Mouse (Mus musculus) cerebellum, adult 11 months (tissue): ENCODE data around the gene Tlx3.

Source experiments
- DNase-seq: peaks from one replicate; pipeline ENCODE4 v3.0.0; 2022

Tlx3 gene

DNA sequence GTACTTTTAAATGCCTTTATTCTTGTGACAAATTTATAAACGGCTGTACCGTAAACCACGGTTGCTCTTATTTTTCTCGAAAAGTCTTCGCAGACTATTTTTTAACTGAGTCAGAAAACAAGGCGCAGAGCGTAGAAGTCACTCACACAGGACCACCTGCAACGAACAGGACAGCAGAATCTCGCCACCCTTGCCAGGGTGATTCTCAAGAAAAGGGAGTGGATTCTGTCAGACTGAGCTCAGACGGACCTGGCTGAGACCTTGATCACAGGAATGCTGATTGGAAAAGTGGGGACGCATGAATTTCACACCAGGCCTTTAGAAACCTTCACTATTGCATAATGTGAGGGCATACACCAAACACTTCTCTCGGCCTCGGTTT, 6.3 kb downstream of the Tlx3 start:
- DNase-seq, result no peak

DNA sequence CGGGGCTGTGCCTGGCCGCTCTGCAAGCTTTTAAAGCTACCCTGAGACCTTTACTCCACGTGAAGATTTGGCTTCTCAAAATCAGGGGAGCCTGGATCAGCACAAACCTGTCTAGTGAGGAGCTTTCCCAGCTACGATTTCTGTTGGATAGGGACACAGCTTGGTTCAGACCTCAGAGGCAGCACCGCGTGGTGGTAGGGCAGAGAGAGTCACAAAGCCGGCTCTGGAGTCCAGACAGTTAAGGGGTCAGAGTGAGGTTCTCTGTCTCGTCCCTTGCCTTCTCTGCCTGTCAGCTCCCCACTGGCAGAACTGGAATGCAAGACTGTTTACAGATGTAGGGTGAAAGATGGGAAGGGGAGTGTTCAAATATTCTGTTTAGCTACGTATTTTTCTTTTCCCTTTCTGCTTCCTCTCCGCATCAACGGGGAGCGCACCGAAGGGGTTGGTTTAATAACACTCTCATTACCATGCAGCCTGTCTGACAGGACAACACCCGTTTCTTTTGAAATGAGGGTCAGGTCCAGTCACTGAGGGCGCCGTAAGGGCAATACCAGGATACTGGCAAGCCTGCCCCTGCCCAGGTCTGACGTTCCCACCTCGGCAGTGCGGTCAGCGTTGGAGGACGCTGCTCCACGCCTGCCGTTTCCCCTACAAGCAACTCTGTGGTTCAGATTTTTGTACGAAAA, 6.8 kb downstream of the Tlx3 start:
- DNase-seq, result peak; percentile 35

DNA sequence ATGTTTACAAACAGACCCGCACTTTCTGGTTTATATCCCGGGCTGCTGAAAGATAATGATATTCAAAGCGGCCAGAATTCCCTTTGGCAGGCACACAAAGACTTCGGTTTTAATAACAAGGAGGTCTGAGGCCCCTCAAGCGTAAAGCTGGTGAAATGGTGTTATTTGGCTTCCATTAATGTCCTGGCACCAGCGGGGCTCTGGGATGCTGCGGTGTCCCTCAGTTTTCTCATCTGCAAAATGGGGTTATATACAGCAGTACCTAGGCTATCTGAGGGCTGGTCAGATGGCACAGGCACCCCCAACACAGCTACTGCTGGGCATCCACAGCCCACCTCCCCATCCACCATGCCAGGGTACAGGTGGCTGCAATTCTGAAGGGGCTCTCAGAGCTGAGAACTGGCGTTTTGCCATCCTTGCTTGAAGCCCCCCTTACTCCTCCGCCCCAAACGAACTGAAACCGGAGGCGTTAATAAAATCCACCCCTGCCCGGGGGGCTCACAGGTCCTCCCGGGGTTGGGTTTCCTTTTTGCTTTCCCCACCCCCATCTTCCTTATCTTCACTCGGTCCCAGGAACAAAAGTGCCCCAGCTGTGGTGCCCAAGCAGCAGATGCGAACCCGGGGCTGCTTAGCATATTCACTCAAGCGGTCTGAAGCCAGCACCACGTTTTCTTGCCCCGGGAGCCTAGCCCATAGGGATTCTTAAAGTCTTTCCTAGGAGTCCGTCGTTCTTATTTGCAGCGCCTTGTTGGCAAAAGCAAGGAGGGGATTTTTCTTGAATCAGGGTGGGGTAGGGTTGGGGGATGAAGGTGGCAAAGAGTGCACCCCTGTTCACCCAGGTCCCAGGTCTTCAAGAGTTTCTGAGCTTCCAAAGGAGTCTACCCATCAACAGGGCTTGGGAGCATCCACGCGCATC, 7.6 kb downstream of the Tlx3 start:
- peak; percentile 26 for DNase-seq

DNA sequence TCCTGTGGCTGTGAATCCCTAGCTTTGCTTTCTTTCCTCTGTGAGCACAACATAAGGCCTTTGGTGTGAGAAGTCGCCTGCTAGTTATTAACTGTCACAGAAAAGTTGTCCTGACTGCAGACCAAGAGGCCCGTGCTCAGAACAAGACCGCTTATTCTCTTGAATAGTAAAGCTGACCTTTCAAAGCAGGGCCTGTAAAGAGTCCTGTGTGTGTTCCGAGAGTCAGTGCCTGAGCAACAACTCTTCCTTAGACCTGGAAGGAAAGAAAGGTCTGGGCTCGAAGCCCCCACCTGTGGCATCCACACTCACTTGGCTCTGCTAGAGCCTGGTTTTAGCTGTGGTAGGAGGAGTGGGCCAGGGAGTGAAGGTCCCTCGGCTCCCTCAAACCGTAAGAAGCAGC, 8.3 kb downstream of the Tlx3 start:
- no peak for DNase-seq

DNA sequence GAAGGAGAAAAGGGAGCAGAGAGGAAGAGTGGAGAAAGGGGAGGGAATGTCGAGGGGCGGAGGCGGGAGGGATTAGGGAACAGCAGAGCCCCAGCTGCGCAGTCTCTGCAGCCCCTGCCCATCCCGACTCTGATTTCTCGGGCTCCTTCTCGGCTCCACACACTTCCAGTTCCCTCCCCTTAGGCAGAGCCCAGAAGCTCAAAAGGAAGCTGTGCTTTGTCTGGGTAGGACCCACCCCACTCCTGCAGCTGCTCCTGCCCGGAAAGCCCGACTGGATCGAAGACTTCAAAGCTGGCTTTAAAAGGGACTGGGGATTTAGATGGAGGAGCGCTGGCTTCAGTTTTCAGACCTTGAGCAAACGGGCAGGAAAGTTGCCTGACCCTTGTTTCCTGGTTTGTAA, 9.7 kb downstream of the Tlx3 start:
- no peak for DNase-seq

DNA sequence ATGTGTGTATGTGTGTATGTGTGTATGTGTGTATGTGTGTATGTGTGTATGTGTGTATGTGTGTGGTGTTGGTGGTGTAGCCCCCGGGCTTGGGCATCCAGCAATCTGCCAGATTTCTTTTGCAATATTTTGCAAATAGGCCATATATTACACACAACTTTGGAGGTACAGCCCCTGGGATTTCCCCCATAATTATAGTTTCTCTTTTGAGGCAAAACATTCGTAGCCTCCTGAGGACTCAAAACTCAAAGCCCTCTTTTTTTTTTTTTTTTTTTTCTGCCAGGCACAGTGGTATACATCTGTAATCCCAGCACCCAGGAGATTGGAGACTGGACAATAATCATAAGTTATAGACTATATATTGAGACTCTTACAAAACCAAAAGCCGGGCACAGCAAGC, 21.6 kb downstream of the Tlx3 start:
- DNase-seq, result no peak

DNA sequence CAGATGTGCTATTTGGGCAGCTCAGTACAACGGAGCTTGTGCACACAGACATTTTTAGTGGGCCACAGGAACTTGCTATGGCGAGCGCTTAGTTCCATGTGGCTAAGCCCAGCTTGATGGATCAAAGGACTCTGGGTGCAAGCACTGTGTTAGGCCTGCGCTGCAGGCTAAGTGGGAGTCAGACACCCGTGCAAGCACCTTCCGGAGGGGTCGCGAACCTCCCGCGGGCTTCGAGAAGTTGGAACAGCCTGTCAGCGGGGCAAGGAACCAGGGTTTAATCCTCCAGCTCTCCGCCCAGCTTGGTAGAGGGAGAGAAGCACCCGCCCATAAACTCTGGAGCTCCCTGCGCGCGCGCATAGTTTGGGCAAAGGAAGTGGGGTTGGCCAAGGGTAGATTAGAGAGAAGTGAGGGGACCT, 22.7 kb downstream of the Tlx3 start:
- DNase-seq, result no peak

DNA sequence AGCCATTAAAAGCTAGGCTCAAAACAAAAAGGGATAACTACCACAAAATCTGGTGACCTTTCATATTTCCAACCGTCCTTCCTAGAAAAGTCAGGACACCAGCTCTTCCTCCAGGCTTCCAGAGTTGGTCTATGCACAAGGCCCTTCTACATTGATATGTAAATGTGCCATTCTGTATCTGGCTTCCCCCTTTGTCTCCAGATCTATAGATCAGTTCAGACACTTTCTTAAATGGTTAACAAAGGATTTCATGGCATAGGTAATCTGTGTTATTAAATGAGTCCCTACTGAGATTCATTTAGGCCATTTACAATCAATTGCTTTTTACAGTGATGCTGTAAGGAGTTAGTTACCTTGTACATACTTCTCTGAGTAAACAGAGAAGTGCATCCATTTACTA, 23.6 kb downstream of the Tlx3 start:
- no peak for DNase-seq

DNA sequence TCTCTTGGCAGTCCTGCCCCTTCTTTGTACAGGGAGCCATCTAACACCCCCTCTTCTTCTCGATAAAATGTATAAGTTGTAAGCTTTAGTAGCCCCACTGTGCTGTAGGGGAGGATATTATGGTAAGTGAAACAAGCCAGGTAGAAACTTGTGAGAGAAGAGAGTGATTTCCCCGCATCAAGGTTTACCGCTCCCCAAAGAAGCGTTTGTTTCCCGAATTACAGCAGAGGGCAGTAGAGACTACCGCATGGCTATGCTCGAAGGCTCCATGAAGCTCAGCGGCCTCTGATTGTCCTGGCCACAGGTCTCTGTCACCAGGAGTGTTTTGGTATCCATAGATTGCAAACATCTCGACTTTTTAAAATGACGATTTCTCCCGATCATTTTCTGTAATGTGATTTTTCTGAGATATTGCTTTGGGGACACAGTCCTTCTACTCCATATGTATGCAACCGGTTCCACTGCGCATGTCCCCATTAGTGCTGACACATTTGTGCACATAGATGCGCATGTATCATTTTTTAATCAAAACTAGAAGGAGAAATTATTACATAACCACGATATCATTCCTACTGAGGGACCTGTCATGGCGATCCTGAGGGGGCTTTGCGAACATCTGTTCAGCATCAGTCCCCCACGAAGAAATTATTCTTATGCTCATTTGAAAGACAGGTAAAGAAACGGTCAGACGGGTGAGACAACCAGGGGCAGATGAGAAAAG, 26.7 kb downstream of the Tlx3 start:
- DNase-seq, result peak; percentile 53

DNA sequence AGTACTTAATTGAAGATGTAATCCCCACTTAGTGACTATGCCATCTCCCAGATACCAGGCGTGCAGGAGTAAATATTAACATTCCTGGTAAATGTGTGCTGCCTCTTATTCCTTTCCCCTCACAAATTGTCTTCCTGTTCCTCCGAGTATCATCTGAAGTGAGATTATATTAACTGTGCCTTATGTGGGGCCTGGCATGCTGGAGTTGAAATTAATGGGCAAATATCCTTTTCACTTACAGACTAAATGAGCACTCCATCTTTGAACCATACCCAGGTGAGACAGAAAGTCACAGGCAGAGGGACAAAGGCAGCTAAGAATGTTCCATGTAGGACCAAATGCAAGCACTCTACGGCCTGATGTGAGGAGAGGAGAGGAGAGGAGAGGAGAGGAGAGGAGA, 27.6 kb downstream of the Tlx3 start:
- no peak for DNase-seq

DNA sequence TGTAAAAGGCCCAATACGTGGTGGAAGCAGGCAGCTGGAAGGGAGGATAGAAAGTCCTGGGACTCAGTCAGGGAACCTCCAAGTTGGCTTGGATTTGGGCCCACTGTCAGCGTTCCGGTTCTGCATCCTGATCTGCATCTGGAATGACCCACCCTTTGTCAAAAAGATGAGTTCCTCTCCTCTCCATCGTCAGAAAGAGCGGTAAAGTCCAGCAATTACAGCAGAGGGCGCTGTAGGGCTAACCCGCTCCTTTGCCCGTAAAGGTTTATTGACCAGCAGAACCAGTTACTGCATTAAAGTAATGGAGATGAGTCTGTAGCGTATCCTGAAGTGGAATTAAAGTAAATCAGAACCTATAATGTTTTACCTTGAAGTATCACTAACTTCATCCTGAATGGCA, 32.9 kb downstream of the Tlx3 start:
- peak; percentile 44 for DNase-seq

DNA sequence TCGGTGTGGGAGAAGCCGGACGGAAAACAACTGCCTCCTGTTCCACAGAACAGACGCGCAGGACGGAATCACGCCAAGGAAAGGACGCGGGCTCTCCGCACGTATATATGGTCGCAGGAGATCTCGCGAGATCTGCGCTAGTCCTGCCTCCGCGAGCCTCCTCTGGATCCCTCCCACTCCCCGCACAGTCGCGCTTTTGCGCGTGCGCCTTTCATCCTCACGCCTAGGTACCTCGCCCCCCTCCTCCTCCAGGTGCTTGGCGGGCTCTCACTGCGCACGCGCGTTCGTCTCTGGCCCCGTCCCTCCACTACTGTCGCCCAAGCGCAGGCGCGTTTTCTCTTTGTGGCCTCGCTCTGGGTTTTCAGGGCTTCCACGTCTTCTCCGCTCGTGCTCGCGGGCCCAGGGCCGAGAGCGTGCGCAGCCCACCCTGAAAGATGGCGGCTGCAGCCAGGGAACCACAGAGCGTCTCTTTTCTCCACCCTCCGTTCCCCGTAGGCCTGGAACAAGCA, 40.3 kb downstream of the Tlx3 start, which contains the start of gene Npm1:
Npm1 (minus strand) TSS at position 209 of the 509 bp plus-strand sequence.
- peak; percentile 100 for DNase-seq

DNA sequence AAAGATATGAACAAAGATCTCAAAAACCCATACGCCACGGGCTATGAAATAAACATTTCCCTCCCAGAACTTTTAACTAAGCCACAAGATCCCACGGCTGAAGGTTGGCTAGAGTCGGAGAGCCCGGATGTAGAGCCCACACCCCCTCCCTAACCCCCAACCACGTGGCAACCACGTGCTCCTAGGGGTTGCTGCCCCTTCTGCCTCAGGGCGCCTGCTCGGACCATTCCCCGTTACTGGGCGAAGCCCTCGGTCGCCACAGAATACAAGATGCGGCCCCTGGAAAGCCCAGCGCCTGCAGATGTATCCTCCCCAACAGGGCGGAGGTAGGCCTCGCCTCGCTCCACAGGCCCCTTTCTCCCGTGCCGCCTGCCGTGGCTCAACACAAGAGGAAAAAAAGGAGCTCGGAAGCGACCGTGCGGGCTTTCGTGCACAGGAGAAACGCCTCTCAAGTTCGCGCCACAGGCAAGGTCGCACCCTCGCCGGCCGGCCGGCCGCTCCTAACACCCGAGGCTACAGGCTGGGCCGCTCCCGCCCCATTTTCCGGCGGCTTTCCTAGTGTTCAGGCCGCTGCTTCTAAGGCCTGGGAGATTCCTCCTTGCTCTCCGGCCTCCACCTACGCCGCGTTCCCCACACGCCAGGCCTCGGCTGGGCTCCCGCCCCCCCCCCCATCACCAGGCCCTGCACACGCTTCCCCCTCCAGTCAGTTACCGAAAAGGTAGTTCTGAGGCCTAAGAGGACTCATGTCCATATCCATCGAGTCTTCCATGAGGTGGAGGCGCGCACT, 41.0 kb downstream of the Tlx3 start:
- peak; percentile 47 for DNase-seq

DNA sequence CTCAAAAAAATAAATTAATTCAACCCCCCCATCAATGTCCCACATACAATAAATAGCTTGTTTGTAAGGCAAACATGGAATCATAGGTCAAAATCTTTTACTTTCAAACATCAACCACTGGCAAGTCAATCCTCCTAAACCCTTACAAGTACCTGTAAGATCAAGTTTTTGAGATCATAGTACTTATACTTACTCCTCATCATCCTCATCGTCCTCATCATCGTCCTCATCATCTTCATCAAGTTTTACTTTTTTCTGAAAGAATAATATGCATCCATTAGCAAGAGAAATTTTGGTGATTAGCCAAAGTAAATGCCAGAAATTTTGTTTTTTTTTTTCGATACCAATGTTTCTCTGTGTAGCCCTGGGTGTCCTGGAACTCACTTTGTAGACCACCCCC, 43.6 kb downstream of the Tlx3 start:
- no peak for DNase-seq

DNA sequence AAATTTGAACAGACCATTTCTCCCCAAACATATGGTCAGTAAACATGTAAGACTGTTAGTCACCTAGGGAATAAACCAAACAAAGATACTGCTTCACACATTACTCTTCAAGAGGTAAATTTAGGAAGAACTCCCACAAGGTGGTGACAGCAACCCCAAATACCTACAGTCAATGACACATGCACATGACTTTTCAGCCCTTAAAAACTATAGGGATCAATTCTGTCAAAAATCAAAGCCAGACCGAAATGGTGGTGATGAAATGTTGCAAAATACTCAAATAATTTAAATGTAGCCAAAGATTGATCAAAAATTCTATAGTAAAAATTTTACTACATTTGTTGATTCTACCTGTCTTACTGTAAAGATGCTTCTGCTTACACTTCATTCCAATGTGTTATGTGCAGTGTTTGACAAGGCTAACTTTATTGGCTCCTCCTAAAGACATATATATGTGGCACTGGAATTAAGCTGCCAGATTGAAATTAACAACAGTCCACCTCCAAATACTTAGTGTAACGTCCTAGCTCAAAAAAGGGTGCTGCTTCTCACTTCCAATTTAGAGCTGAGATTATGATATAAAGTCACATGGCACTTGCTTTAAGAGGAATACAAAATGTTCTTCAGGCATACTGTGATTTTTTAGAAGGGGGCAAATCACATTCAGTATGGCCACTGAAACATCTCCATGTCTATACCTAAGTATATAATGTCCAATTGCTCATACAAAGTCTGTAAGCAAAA, 45.8 kb downstream of the Tlx3 start:
- DNase-seq, result no peak

DNA sequence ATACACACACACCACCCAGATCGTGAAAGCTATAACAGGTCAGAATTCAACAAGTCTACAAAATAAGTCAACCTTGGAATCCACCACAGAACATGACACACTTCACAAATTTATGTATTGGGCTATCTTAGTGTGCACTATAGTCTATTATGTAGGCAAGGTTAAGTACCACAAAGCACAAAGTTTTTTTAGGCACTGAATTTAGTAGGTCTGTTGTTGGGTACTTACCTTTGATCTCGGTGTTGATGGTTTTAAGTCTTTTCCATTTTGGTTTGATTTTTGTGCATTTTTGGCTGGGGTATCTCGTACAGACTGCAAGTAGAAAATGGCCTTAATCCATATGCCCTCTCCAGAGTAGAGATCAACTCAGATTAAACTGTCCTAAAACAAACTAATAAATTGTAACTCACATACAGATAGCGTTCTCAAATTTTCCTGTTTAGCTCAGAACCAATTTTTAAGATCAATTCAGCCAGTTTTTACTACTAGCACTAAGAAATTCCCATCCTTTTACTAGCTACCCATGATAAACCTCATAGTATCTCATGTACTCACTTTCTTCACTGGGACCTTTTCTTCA, 46.9 kb downstream of the Tlx3 start:
- no peak for DNase-seq

DNA sequence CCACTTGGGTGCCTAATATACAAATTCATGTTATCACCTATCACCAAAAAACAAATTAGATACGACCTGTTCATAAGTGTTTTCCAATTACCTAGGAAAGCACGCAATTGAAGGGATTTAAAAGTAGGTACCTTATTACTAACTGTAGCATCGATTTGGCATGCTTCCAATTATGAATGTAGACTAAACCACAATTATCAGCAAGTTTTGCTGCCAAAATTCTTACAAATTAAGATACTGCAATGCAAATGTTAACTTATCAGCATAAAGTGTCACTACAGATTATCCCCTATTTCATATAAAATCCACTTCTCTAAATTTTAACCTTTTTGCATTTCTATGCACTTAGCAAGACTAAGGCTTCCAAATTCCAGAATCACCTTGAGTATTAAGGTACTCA, 48.9 kb downstream of the Tlx3 start:
- no peak for DNase-seq

DNA sequence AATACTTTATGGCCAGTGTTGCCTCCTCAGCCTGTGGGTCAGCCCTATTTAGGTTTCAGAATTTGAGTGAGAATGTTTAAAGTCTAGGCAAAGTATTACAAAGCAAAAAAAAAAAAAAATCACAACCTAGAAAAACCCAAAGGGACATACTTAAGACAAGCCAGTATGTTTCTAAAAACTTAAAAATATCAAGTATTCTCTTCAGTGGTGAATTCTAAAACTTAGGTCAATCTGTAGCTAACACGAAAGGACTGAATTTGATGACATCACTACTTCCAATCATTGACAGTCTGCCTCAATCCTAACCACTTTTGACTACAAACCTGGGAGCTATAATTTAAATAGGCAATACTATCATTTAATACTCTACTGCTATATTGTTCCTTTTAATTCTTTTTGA, 50.4 kb downstream of the Tlx3 start:
- DNase-seq, result no peak

DNA sequence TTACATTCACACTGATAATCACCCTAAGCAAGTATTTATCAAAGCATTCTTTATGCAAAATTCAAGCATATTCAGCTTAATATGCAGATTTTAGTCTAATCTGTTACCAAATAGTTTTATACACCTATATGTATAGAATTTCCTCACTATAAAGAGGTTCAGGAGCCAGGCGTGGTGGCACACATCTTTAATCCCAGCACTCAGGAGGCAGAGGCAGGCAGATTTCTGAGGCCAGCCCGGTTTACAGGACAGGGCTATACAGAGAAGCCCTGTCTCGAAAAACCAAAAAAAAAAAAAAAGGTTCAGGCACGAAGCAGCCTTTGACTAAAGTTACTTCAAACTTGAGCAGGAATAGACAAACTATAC, 51.6 kb downstream of the Tlx3 start:
- no peak for DNase-seq

DNA sequence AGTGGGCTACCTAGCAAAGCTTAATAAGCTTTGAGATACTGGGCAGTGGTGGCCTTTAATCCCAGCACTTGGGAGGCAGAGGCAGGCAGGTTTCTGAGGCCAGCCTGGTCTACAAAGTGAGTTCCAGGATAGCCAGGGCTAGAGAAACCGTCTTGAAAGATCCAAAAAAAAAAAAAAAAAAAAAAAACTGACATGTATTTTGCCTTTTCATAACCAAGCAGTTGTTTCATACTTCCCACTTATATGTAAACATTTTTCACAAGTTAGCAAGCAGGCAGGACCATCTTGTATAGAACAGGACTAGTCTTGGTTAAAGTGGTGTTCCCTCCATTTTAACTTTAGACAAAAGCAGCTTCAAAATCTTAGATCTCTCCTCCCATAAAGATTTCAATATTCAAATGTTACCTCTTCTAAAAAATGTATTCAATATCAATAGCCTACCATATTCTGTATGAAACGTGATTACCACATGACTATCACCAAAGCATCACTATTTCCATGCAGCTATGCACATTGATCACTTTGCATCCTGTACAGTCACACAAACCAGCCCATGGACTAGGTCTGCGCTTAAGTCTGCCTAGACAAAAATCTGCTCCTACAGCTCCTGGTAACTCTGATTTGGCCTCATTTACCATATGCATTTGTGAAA, 52.1 kb downstream of the Tlx3 start:
- DNase-seq, result no peak
